Mouse (Mus musculus) embryonic facial prominence, embryonic 15.5 days (tissue): ENCODE results near the gene Rtp4. TPM values are rescaled to one million over a fixed set of nuclear protein-coding genes. Genes with fewer than 3 reads are reported as not detected.

Experiments used
- ATAC-seq: fragments of 200-750 bp; cut with Nextera tagmentation; 2 replicates; pipeline ENCODE4 v1.8.0; 2017; ENCODE audit warnings: low read depth, moderate TSS enrichment; ENCODE audit not compliant: insufficient number of reproducible peaks, low FRiP score, low TSS enrichment
- H3K27ac ChIP-seq: fragments of 300-500 bp; sonication (generic); replicated peaks from 2 replicates; pipeline ENCODE4 v1.5.1; 2015; ENCODE audit warnings: mild to moderate bottlenecking, inconsistent platforms
- H3K27me3 ChIP-seq: fragments of 300-500 bp; sonication (generic); 2 replicates; pipeline ENCODE4 v1.6.1; 2015; ENCODE audit warnings: inconsistent platforms
- H3K36me3 ChIP-seq: fragments of 300-500 bp; sonication (generic); 2 replicates; pipeline ENCODE4 v1.6.1; 2015; ENCODE audit warnings: mild to moderate bottlenecking, inconsistent platforms
- H3K4me1 ChIP-seq: fragments of 300-500 bp; sonication (generic); 2 replicates; pipeline ENCODE4 v1.6.1; 2015; ENCODE audit warnings: inconsistent platforms
- H3K4me2 ChIP-seq: fragments of 300-500 bp; sonication (generic); replicated peaks from 2 replicates; pipeline ENCODE4 v1.6.1; 2015; ENCODE audit warnings: mild to moderate bottlenecking, inconsistent platforms
- H3K4me3 ChIP-seq: fragments of 300-500 bp; sonication (generic); replicated peaks from 2 replicates; pipeline ENCODE4 v1.5.1; 2015; ENCODE audit warnings: mild to moderate bottlenecking, inconsistent platforms
- H3K9ac ChIP-seq: fragments of 300-500 bp; sonication (generic); 2 replicates; pipeline ENCODE4 v1.6.1; 2015; ENCODE audit warnings: inconsistent platforms
- H3K9me3 ChIP-seq: fragments of 300-500 bp; sonication (generic); replicated peaks from 2 replicates; pipeline ENCODE4 v1.6.1; 2016; ENCODE audit warnings: inconsistent platforms
- WGBS: fragments of 180-500 bp; shearing (Covaris S2); methylation state at CpG from one replicate; pipeline ENCODE4 v1.1.7; 2015; 5-methylcytosine and 5-hydroxymethylcytosine counted together
- polyA plus RNA-seq: library from polyadenylated mRNA; unstranded; fragments of >200 nt; fragmentation: Nextera tagmentation; extraction: Ambion mirVana; gene quantifications from 2 replicates; pipeline ENCODE4 v1.2.1, GENCODE M21; 2015

Rtp4 gene
- polyA plus RNA-seq, 1 experiment from 2014 or later, result 9.8 TPM

DNA sequence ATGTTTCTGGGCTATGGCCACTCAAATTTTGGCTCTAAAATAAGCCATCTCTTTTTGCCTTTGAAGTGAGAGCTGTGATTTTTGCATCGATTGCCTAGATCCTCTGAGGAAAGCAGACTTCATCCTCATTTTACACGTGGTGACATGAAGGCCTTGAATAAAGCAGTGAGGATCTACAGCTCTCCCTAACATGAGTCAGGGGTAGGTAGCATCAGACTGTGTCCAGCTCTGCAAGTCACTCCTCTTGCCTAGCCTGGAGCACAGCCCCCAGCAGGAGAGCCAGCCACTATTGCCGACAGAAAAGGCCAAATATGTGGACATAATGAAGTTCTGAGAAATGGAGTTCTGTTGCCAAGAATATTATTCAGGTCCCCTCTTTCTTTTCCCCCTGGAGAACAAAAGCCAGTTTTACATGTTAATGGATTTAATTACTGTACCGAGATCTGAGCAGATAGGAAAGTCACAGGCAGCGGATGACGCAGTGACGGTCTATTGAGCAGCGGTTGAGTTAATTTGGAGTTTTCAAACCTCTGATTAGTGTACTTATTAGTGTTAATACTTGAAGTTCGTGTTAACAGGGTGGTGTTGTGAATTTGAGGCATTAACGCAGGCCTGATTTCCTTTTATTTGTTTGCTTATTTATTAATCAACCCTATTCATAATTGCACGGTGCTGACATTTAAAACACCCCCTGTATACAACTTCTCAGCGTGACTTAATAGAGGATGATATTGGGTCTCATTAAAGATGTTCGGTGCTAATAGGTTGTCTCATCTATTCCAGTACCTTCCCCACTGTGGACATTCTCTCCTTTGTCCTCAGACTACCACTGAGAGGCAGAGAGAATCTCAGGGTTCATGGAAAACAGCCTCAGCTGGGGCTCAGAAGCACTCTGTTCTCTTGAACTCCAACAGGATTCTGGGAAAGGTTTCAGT lies 139.8 kb downstream of the Rtp4 start:
- H3K9me3 ChIP-seq, result no peaks in the 10 kb centered on the region
- no peak for ATAC-seq
- H3K9ac ChIP-seq, result no peak overlapping the region
- H3K4me3 ChIP-seq, result no peak overlapping the region
- H3K27me3 ChIP-seq, result no peaks in the 10 kb centered on the region
- H3K27ac ChIP-seq, result no peak overlapping the region
- 73% methylated on average over 13 of the region's 13 CpGs for WGBS
- no peaks in the 10 kb centered on the region for H3K36me3 ChIP-seq
- H3K4me2 ChIP-seq, result no peak overlapping the region
- no peaks in the 10 kb centered on the region for H3K4me1 ChIP-seq

Other genes starting within 250 kb of the Rtp4 start
- gene Rtp1, start 91.2 kb upstream of the Rtp4 start, polyA plus RNA-seq, result 5.2 and 7.5 TPM in 2 replicates
- 7.7 and 9.8 TPM in 2 replicates for gene Masp1, start 524 bp downstream of the Rtp4 start, polyA plus RNA-seq